Mouse (Mus musculus): ENCODE measurements at regions not wholly inside any gene's neighbourhood (a gene's known extent, or its start where the extent isn't known, plus 50 kb on each side); places are given as distances from the start of the nearest gene placed in this dataset.

DNA sequence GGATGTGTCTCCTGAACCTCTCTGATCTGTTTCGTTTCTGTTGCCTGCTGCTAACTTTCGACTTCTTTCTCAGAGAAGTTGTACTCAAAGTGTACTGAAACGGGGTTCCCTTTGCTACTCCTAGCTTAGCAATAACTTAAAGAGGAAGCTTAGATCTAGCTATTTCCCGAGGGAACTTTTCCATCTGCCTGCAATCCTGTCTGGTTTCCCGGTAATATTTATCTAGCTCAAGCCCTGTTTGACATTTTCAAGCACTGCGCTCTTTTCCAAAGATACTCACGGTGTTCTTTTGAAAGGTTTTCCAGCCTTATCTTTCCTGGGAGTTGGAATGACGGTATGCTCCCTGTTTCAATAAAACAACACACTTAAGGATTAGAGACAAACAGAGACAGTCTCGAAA, 122.1 kb downstream of the Alg10b start:
- no peak for DNase-seq (ENCODE audit: low spot score)
- Histone ChIP-seq H3K4me2 (ENCODE audit: low read length) (0 out of 2 replicates have a peak overlapping the region, but pooled peaks have one; percentile 1), H3K9me3 (ENCODE audit: control insufficient read depth, low read length) (no peaks in the 10 kb centered on the region), H3K27ac (ENCODE audit: low read depth) (no peak overlapping the region), H3K9ac (ENCODE audit: low read length) (no peak overlapping the region), H3K27me3 (replicated peaks; ENCODE audit: control insufficient read depth, insufficient read depth, low read length) (no peaks in the 10 kb centered on the region), H3K4me3 (ENCODE audit: low read depth, low read length) (no peak overlapping the region), H3K4me1 (replicated peaks; ENCODE audit: control insufficient read depth, insufficient read depth, low read length) (no peaks in the 10 kb centered on the region), H3K36me3 (ENCODE audit: control insufficient read depth, insufficient read depth, low read length) (no peaks in the 10 kb centered on the region)
- ATAC-seq (replicated peaks; ENCODE audit: low FRiP score, low TSS enrichment, low read depth) = no peak
- WGBS = 23% methylated on average over 9 of the region's 9 CpGs

DNA sequence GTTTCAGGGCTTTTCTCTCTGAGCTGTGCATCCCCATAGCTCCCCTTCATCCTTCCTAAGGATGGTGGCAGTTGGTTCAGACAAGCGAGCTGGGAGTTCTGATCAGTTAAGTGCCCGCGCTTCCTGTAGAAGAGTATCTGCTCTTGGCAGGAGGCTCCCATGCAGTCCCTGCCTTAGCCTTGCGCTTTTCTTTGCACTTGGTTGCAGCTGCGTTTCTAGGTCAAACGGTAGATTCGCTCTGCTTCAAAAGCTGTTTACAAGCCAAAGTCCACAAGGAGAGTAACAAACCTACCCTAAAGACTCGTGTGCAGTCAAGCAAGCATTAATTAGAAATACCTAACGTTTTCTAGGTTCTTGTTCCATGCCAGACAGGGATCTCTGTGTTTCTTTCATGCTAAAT, 122.6 kb downstream of the Alg10b start:
- no peaks in the 10 kb centered on the region for H3K36me3 ChIP-seq (ENCODE audit: control insufficient read depth, insufficient read depth, low read length)
- no peaks in the 10 kb centered on the region for H3K27me3 ChIP-seq (replicated peaks; ENCODE audit: control insufficient read depth, insufficient read depth, low read length)
- H3K4me2 ChIP-seq (ENCODE audit: low read length) = no peak overlapping the region
- 61% methylated on average over 9 of the region's 9 CpGs for WGBS
- no peak overlapping the region for H3K27ac ChIP-seq (ENCODE audit: low read depth)
- DNase-seq (ENCODE audit: low spot score) = no peak
- H3K9me3 ChIP-seq (ENCODE audit: control insufficient read depth, low read length) = no peaks in the 10 kb centered on the region
- H3K9ac ChIP-seq (ENCODE audit: low read length) = no peak overlapping the region
- H3K4me1 ChIP-seq (replicated peaks; ENCODE audit: control insufficient read depth, insufficient read depth, low read length) = no peaks in the 10 kb centered on the region
- ATAC-seq (replicated peaks; ENCODE audit: low FRiP score, low TSS enrichment, low read depth) = no peak
- H3K4me3 ChIP-seq (ENCODE audit: low read depth, low read length) = no peak overlapping the region

GRCm38 (mm10) chr15:90351898-90352297, 127.8 kb downstream of the Alg10b start:
- WGBS = 86% methylated on average over 3 of the region's 3 CpGs
- H3K9ac ChIP-seq (ENCODE audit: low read length) = no peak overlapping the region
- H3K4me2 ChIP-seq (ENCODE audit: low read length) = no peak overlapping the region
- no peaks in the 10 kb centered on the region for H3K36me3 ChIP-seq (ENCODE audit: control insufficient read depth, insufficient read depth, low read length)
- no peaks in the 10 kb centered on the region for H3K27me3 ChIP-seq (replicated peaks; ENCODE audit: control insufficient read depth, insufficient read depth, low read length)
- DNase-seq (ENCODE audit: low spot score) (no peak), ATAC-seq (replicated peaks; ENCODE audit: low FRiP score, low TSS enrichment, low read depth) (no peak)
- no peak overlapping the region for H3K4me3 ChIP-seq (ENCODE audit: low read depth, low read length)
- no peak overlapping the region for H3K27ac ChIP-seq (ENCODE audit: low read depth)
- no peaks in the 10 kb centered on the region for H3K9me3 ChIP-seq (ENCODE audit: control insufficient read depth, low read length)
- no peaks in the 10 kb centered on the region for H3K4me1 ChIP-seq (replicated peaks; ENCODE audit: control insufficient read depth, insufficient read depth, low read length)

- Histone ChIP-seq H3K4me1 (replicated peaks; ENCODE audit: control insufficient read depth, insufficient read depth, low read length) (no peaks in the 10 kb centered on the region), H3K27ac (ENCODE audit: low read depth) (no peak overlapping the region), H3K27me3 (replicated peaks; ENCODE audit: control insufficient read depth, insufficient read depth, low read length) (no peaks in the 10 kb centered on the region), H3K36me3 (ENCODE audit: control insufficient read depth, insufficient read depth, low read length) (no peaks in the 10 kb centered on the region), H3K4me2 (ENCODE audit: low read length) (no peak overlapping the region), H3K9me3 (ENCODE audit: control insufficient read depth, low read length) (no peaks in the 10 kb centered on the region), H3K9ac (ENCODE audit: low read length) (no peak overlapping the region), H3K4me3 (ENCODE audit: low read depth, low read length) (no peak overlapping the region)
- ATAC-seq (replicated peaks; ENCODE audit: low FRiP score, low TSS enrichment, low read depth) (no peak), DNase-seq (ENCODE audit: low spot score) (no peak)
These were observed 141.5 kb downstream of the Alg10b start for GRCm38 (mm10) chr15:90365656-90366055.

DNA sequence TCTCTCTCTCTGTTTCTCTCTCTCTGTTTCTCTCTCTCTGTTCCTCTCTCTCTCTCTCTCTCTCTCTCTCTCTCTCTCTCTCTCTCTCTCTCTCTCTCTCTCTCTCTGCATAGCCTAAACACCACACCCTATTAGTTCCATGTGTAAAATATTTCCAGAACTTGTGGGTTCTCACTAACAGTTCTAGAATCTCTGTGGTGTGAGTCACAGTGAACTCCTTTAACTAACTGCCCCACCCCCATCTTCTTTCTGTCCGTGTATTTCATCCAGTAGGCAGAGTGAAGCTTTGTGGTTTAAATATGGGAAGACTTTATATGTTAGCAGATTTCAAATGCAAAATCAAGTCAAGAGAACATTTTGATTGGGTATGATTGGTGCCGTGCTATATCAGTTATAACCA, 153.8 kb downstream of the Alg10b start:
- Histone ChIP-seq H3K27ac (ENCODE audit: low read depth) (no peak overlapping the region), H3K9me3 (ENCODE audit: control insufficient read depth, low read length) (no peaks in the 10 kb centered on the region), H3K4me2 (ENCODE audit: low read length) (no peak overlapping the region), H3K4me3 (ENCODE audit: low read depth, low read length) (no peak overlapping the region), H3K4me1 (replicated peaks; ENCODE audit: control insufficient read depth, insufficient read depth, low read length) (no peaks in the 10 kb centered on the region), H3K27me3 (replicated peaks; ENCODE audit: control insufficient read depth, insufficient read depth, low read length) (no peaks in the 10 kb centered on the region), H3K36me3 (ENCODE audit: control insufficient read depth, insufficient read depth, low read length) (no peaks in the 10 kb centered on the region), H3K9ac (ENCODE audit: low read length) (no peak overlapping the region)
- ATAC-seq (replicated peaks; ENCODE audit: low FRiP score, low TSS enrichment, low read depth) (no peak), DNase-seq (ENCODE audit: low spot score) (no peak)
- WGBS = 84% methylated on average over 2 of the region's 2 CpGs

GRCm38 (mm10) chr15:90396961-90397360, 172.8 kb downstream of the Alg10b start:
- Histone ChIP-seq H3K27me3 (replicated peaks; ENCODE audit: control insufficient read depth, insufficient read depth, low read length) (no peaks in the 10 kb centered on the region), H3K27ac (ENCODE audit: low read depth) (no peak overlapping the region), H3K4me1 (replicated peaks; ENCODE audit: control insufficient read depth, insufficient read depth, low read length) (no peaks in the 10 kb centered on the region), H3K9me3 (ENCODE audit: control insufficient read depth, low read length) (no peaks in the 10 kb centered on the region), H3K4me3 (ENCODE audit: low read depth, low read length) (no peak overlapping the region), H3K36me3 (ENCODE audit: control insufficient read depth, insufficient read depth, low read length) (no peaks in the 10 kb centered on the region), H3K9ac (ENCODE audit: low read length) (no peak overlapping the region), H3K4me2 (ENCODE audit: low read length) (no peak overlapping the region)
- 88% methylated on average over 3 of the region's 3 CpGs for WGBS
- DNase-seq (ENCODE audit: low spot score) (no peak), ATAC-seq (replicated peaks; ENCODE audit: low FRiP score, low TSS enrichment, low read depth) (no peak)

- 96% methylated on average over 2 of the region's 2 CpGs for WGBS
- H3K36me3 ChIP-seq (ENCODE audit: control insufficient read depth, insufficient read depth, low read length) = no peaks in the 10 kb centered on the region
- no peak overlapping the region for H3K9ac ChIP-seq (ENCODE audit: low read length)
- H3K4me3 ChIP-seq (ENCODE audit: low read depth, low read length) = no peak overlapping the region
- H3K9me3 ChIP-seq (ENCODE audit: control insufficient read depth, low read length) = no peaks in the 10 kb centered on the region
- no peak overlapping the region for H3K27ac ChIP-seq (ENCODE audit: low read depth)
- no peaks in the 10 kb centered on the region for H3K27me3 ChIP-seq (replicated peaks; ENCODE audit: control insufficient read depth, insufficient read depth, low read length)
- H3K4me2 ChIP-seq (ENCODE audit: low read length) = no peak overlapping the region
- H3K4me1 ChIP-seq (replicated peaks; ENCODE audit: control insufficient read depth, insufficient read depth, low read length) = no peaks in the 10 kb centered on the region
- DNase-seq (ENCODE audit: low spot score) (no peak), ATAC-seq (replicated peaks; ENCODE audit: low FRiP score, low TSS enrichment, low read depth) (no peak)
These were observed 173.7 kb downstream of the Alg10b start for GRCm38 (mm10) chr15:90397691-90398377.

GRCm38 (mm10) chr15:90400326-90401280, 176.5 kb downstream of the Alg10b start:
- no peaks in the 10 kb centered on the region for H3K27me3 ChIP-seq (replicated peaks; ENCODE audit: control insufficient read depth, insufficient read depth, low read length)
- no peaks in the 10 kb centered on the region for H3K36me3 ChIP-seq (ENCODE audit: control insufficient read depth, insufficient read depth, low read length)
- H3K9ac ChIP-seq (ENCODE audit: low read length) = no peak overlapping the region
- no peaks in the 10 kb centered on the region for H3K4me1 ChIP-seq (replicated peaks; ENCODE audit: control insufficient read depth, insufficient read depth, low read length)
- no peak overlapping the region for H3K27ac ChIP-seq (ENCODE audit: low read depth)
- H3K4me2 ChIP-seq (ENCODE audit: low read length) = no peak overlapping the region
- DNase-seq (ENCODE audit: low spot score) = no peak
- whole genome bisulfite sequencing = 51% methylated on average over 5 of the region's 5 CpGs
- no peak overlapping the region for H3K4me3 ChIP-seq (ENCODE audit: low read depth, low read length)
- H3K9me3 ChIP-seq (ENCODE audit: control insufficient read depth, low read length) = no peaks in the 10 kb centered on the region
- no peak for ATAC-seq (replicated peaks; ENCODE audit: low FRiP score, low TSS enrichment, low read depth)
